Mouse (Mus musculus): Measurements from ENCODE around the gene Cux2.

DNA sequence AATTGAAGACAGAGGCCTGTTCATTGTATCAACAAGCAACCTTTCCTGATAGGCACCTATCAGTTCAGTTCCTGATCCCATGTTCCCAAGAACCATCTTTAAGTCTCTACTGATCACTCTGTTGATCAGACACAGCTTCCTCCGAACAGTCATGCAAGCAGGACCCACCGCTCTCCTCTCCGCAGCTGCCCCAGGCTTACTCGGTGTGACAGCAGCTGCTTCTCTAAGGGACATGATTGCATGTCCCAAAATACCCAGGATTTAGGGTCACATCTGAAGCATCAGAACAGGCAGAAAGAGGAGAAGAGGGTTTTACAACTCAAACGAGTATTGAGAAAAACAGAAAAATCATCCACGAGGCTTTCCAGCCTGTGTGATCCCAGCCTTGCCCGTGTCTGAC, 35.4 kb upstream of the Cux2 start:
- no peak for TF ChIP-seq CTCF (IDR thresholded peaks at IDR 0.05; ENCODE audit: low read depth, low read length)
- no peak for TF ChIP-seq POLR2A (IDR thresholded peaks at IDR 0.05; ENCODE audit: borderline replicate concordance, low read depth, low read length)

Data from bone marrow macrophage, adult 2 months (primary cell).